Mouse (Mus musculus) urinary bladder, postnatal 10 days (tissue): ENCODE data around the gene Gfap.

Experiments used
- DNase-seq: peaks from one replicate; pipeline ENCODE4 v3.0.0; 2022; ENCODE audit warnings: low spot score

The Gfap gene

DNA sequence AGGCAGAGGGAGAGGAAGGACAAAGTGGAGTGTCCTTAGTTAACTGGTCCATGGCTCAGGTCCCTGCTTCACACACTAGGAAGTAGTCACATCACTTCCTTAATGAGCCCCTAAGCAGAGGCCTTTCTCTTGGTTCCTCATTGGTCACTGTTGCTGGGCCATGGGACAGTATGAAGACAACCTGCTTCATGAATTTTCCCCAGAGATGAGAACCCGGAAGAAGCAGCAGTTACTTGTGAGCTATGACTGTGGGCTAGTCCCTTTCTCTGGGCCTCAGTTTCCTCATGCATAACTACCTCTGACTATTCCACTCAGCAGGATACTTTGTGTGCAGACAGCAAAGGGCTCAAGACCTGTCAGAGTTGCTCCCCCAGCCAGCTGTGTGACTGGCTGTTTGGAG, 63.3 kb downstream of the Gfap start:
- no peak for DNase-seq
